Mouse (Mus musculus) spleen, postnatal 10 days (tissue): ENCODE results near the gene Crispld2.

Experiments used
- DNase-seq, 2 experiments: peaks; one replicate each; pipeline ENCODE4 v3.0.0; 2021 to 2022; ENCODE audit warnings: low spot score in 2 of 2

The Crispld2 gene

DNA sequence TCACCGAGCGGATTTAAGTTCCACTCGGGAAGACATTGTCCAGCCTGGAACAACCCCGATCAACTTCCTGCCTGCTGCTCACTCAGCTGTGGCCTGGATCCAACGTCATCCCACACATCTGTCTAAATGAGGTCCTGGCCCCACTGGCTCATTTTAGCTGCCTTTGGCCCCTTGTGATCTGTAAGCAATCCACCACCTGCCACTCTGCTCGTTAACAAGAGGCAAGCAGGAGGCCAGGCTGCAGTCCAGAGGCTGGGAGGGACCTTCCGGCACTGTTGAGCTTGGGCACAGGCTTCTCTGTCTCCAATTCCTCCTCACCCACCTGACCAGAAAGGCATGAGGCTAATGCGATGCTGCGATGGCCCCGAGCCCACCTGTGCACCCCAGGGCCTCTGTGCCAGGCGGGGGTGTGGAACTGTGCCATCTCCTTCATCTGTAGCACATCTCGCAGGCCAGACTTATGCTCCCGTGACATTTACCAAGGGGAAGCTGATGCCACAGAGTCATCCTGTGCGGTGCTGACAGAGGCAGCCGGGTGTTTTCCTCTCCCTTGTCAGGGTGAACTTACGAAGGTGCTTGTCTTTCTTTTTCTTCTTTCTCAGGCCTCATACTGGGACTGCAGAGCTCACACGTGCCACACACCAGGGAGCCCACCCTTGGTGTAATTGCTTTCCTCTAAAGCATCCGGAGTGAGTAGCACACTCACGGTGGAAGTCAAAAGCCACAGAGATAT, 75.9 kb downstream of the Crispld2 start:
- no peak for DNase-seq

DNA sequence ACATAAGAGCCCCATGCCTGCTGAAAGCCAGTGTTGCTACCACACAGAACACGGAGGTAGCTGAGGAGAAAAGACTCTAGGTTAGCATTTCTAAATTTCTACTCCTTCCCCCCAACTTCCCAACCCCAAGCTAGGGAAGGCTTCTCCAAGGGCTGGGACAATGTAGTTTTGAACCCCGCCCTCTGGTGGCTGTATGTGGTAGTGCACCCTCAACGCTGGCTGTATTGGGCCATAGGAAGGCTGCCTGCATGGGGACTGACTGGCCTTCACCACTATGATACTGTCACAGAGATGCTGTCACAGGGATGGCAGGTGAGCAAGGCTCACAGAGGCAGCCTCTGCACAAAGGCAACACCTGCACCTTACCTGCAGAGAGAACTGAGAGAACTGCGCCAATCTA, 79.4 kb downstream of the Crispld2 start:
- peak; percentile 71 to 81 for DNase-seq

DNA sequence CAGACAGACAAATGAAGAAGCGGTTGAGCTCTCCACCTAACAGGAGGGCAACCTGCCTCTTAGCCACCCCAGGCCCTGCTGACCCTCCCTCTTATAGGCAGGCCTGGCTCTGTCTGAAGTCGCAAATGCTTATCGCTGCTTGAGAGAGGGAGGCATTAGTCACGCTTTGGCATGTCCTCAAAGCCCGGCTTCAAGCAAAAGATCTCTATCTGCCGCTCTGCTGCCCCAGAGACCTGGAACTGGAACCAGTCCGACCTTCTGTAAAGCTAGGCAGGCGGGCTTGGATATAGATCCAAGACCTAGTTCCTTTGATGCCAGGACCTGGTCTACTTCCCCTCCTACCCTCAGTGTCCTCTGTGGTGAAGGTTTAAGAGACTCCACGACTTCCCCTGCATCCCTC, 80.0 kb downstream of the Crispld2 start:
- no peak for DNase-seq

DNA sequence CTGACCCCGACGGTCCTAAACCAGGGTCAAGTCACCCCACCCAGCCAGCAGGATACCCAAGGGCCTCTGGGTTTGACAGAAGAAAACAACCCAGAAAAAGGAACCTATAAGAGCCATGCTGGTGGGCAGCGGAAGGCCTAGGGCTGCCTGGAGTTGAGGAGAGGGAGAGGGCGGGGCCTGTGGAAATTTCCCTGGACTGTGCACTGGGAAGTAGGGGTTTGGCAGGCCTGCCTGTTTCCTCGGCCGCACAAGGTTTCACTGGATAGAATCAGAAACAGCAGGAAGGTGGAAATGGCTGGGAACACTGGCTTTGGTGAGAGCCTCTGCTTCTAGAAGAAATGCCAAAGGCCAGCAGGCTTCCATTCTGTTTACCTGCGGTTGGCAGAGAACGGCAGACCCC, 80.6 kb downstream of the Crispld2 start:
- DNase-seq: no peak

DNA sequence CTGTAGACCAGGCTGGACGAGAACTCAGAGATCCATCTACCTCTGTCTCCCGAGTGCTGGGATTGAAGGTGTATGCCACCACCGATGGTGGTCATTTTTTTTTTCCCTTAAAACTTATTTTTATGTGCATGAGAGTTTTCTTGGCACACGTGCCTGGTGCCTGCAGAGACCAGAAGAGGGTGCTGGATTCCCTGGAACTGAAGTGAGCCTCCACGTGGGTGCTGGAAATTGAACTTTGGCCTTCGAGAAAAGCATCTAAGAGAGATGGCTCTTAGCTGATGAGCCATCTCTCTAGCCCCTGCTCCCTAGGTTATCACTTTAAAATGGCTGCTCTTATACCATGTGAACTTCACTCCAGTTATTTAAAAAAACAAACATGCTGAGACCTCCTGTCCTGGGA, 82.3 kb downstream of the Crispld2 start:
- no peak for DNase-seq

DNA sequence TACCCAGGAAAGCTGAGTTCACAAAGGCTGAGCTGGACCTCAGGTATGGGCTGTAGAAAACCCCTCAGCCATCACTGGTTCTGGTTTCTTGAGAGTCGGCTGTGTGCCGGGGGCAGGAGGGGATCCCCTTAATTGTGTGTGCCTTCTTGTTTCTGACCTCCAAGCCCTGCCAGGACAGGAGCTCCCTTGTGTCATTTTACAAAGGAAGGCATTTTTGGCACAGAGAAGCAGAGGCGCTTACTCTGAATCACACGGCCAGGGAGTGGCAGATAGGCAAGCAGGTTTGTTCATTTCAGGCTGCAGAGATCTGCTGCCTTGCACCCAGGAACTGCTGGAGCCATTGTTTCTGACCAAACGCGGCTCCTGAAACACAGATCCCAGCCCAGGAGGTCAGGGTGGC, 83.1 kb downstream of the Crispld2 start:
- DNase-seq: no peak

DNA sequence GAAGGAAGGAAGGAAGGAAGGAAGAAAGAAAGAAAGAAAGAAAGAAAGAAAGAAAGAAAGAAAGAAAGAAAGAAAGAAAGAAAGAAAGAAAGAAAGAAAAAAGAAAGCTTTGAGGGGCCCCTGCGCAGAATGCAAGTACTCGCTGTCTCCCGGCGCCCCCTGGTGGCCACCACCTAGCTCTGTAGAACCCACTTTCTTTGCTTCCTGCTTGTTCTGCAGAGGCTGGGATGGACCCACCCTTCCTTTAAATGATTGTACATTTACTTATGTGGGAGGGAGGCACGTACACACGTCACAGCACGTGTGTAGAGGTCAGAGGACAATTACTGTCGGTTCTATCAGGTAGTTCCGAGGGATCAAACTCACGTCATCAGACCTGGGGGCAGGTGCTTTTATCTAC, 85.8 kb downstream of the Crispld2 start:
- peak; percentile 61 to 88 for DNase-seq

DNA sequence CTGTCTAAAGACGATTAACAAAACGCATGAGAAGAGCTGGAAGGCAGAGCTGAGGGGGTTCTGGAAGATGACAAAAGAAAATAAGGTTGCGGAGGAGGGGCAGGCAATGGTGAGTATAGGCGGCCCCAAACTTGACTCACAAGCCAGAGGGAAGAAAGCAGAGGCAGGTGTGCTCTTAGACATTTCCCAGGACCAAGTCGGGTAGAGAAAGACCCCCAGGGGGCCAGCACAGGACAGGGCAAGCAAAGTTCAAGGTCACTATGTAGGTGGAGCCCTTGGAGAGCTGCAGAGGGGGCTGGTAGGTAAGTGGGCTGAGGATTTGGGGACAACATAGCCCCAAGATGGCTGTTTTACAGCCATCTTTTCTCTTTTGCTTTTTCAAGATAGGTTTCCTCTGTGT, 87.1 kb downstream of the Crispld2 start:
- DNase-seq: no peak

DNA sequence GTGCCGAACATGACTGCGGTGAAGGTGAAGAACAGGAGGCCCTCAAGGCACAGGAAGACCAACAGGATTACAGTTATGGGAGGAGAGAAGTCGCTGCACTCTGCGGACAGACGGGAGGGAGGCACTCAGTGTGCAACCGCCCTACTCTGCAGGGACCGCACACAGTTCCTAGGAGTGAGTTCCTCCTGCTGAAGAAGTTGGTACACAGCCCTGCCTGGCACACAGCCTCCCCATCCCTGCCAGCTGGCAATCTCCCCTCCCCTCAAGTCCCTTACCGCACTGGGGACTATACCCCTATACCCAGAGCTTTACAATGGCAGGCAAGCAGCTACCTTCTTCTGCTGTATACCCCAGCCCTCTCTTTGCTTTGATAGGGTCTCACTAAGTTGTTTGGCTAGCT, 91.0 kb downstream of the Crispld2 start:
- DNase-seq: no peak

DNA sequence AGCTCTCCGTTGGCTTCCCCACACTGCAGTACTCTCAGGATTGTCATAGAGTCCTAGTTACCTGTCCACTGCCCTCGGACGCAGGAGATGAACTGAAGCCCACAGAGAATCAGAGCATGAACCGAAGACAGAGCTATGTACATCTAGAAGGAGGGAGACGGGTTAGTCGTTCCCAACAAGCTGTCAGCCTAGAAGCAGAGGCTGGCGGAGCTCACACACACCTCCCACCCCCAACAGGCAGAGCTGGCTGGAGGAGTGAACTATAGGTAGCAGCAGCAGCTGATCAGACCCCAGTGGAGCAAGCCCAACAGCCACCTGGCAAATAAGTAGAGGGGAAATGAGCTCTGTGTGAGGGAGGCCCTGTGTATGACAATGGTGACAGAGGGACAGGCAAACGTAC, 92.5 kb downstream of the Crispld2 start:
- DNase-seq: no peak

DNA sequence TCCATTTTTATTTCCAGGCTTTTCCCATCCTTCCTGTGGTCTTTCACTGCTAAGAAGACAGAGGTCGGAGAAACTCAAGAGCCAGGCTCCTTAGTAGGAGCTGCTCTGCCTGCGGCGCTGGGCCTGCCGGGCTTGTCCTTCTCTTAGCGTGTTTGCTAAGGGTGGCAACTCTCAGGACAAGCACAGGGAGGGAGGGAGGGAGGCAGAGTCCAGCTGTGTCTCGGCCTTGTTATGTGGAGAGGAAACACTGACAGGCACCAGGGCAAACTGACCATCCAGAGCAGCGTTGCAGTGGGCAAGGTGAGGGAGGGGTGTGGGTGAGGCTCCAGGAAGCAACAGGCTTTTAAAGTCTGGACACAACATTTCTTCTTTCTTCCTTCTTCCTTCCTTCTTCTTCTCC, 97.3 kb downstream of the Crispld2 start:
- no peak for DNase-seq

DNA sequence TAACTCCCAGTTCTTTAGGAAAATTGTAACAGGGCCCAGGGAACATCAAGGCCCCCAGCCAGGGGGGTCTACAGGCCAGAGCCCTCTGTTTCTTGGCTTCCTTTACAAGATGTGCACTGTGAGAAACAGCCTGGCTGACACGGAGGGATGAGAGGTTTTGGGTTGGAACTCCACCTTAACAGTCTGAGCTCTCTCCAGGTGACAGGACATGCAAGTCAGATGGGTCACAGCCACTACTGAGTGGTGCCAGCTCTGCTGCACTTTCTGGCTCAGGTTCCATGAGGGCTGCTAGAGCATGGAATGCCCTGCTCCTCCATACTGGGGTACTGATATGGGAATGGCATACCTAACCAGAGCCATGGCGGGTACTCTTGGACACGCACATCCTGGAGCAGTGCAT, 98.8 kb downstream of the Crispld2 start:
- DNase-seq: no peak

DNA sequence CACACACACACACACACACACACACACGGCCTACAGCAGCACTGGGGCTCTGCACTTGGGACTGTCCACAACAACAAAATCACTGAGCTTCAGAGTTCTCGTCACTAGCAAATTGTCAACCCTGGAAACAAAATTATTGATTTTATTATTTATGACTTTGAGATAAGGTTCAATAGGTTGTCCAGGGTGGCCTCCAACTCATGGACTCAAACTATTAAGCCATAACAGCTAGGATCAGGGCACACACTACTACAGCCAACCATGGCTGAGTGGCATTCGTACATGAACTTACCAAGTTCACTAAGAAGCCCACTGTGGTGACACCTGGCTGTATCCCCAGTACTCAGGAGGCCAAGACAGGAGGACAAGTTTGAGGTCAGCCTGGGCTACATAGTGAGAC, 100.9 kb downstream of the Crispld2 start:
- DNase-seq: no peak

DNA sequence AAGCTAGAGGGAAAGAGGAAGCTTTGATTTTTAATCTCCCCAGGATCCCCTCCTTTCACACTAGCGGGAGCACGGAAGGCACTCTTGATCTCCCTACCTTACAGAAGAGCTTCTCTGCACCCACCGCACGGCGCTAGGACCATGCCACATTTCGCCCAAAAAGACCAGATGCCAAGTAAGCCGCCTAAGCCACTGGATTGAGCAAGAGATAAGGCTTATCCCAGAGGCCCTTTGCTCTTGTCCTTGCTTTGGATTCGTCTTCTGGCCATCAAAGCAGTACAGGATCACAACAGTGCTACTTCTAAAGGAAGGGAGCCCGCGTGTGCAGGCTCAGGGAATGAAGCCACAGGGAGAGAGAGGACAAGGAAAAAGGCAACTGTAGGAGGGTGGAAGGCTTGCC, 102.6 kb downstream of the Crispld2 start:
- no peak for DNase-seq

DNA sequence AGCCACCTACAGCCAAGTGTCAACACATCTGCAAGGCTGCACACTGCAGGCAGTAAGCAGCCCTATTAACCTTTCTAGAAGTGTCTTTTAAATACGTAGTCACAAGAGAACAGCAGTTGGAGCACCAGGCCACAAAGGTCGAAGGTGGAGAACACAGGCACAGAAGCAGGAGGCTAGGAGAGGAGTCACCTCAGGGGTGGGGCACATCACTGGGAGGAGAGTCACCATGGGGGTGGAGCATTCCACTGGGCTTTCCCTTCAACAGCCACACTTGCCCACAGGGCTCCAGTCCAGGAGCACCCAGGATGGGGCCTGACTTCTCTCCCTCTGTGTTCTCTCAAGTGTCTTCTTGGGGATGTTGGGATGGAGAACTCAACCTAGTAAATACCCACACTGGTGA, 104.2 kb downstream of the Crispld2 start:
- no peak for DNase-seq

DNA sequence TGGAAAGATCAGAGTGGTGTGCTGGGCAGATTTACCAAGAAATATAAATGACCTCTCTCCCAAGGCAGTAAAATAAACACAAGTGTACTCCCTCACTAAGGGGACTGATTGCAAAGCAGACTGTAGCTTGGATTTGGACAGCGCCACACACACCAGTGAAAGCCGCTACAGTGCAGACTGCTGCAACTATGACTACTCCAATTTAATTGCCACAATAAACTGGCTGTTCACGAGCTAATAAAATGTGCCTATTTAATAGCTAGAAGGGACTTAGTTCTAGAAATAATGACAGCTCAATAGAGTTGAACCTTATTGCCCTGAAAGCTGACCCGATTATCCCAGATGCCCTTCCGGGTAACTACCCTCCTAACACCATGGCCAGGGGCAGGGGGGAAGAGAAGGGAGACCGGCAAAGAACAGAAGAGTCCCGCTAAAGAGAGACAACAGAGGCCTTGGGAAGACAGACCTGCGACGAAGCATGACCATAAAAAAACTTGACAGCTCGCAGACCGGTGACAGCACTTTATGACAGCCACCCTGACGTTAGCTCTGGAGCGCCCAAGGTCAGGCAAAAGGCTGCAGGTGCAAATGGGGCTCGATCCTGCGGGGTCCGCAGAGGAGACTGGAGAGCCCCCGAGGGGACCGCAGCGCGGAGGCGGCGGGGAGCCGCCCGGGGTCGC, 108.3 kb downstream of the Crispld2 start:
- DNase-seq: no peak

DNA sequence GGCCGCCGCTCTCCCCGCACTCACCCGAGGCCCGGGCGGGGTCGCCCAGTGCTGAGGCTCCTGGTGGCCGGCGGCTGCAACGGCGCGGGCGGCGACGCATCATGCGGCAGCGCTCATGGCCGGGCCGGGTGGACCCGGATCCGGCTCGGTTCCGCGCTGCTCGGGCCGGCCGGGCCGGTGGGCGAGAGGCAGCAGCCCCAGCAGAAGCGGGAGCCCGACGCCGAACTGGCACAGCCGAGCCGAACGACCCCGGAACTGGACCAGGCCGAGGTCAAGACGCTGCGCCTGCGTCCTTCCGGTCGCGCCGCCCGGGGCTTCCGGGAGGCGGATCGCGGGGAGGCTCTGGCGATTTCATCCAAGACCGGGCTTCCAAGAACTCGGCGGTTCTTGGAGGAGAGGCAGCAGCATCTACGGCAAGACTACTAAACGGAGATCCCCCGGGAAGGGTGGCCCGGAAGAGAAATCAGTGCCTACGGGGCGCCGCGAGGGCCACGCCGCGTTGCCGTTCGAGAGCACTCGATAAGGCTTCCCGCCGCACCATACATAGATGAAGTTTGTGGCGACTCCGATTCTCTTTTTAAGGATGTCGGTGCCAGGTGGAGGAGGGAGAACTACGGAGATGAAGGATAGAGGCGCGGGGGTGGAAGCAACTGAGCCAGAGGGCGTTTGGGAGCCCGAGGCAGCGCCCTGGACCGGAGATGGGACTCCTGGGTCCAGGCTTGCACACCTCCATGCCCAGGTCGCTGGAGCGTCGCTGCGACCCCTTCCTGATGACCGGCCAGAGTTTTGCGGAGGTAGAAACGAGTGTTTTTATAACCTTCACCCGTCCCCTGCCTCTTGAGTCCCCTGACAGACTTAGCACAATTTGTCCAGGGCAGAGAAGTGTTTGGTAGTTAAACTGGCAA, 109.1 kb downstream of the Crispld2 start, which contains the start of gene Zdhhc7:
Gene Zdhhc7, minus strand, starts transcription at position 415 of the 905 bp plus-strand sequence.
- DNase-seq: peak; percentile 76 to 80
